Mouse (Mus musculus): ENCODE results near the gene Cacna1a. TPM values are rescaled to one million over a fixed set of nuclear protein-coding genes. Genes with fewer than 3 reads are reported as not detected.
A peak's percentile ranks its signal among the peaks of the same experiment; 100 is the strongest.

The Cacna1a gene
- polyA plus RNA-seq, 1 experiment from 2014 or later = 0.15 TPM

DNA sequence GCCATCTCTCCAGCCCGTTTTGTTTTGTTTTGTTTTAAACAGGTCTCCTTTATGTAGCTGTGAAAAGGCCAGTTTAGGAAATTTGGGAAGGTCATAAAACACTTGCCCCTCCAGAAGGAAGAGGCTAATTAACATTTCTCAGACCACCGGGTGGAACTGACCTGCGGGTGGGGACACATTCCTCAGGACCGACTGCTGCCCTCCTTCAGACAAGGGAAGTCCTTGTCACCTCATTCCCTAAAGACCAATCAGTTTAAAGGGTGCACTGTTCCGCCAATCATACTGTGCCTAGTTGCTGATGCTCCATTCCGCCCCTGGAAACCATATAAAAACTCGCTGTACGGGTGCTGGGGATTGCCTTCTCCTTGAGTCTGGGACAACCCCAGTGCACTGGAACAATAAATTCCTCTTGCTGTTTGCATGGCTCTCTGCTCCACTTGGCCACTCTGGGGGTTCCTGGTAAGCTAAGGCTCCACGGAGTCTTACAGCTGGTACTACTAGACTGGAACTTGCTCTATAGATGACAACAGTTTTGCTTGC is 264.9 kb downstream of the Cacna1a start:
- Histone ChIP-seq H3K27me3 (peaks cover 24% of the 10 kb centered on the region), H3K27ac (replicated peaks) (peak overlapping the region; percentile 38; the same call in 1 of the 2 replicates), H3K36me3 (replicated peaks) (no peaks in the 10 kb centered on the region), H3K4me3 (replicated peaks) (0 out of 2 replicates have a peak overlapping the region, but pooled peaks have one; percentile 11), H3K4me1 (replicated peaks) (peaks cover 47% of the 10 kb centered on the region), H3K9me3 (replicated peaks) (no peaks in the 10 kb centered on the region), H3K9ac (no peak overlapping the region; the same call in 1 of the 2 replicates), H3K4me2 (peak overlapping the region; percentile 20)
- no peak for ATAC-seq (ENCODE audit: insufficient read depth)
- WGBS (ENCODE audit: insufficient replicate concordance) = 54% methylated on average over 9 of the region's 9 CpGs

GRCm38 (mm10) chr8:84654597-84654996 is 266.4 kb downstream of the Cacna1a start:
- no peak for ATAC-seq (ENCODE audit: insufficient read depth)
- H3K4me3 ChIP-seq (replicated peaks) = no peak overlapping the region
- peaks cover 57% of the 10 kb centered on the region for H3K4me1 ChIP-seq (replicated peaks)
- H3K27me3 ChIP-seq = peaks cover 24% of the 10 kb centered on the region
- no peaks in the 10 kb centered on the region for H3K9me3 ChIP-seq (replicated peaks)
- H3K36me3 ChIP-seq (replicated peaks) = no peaks in the 10 kb centered on the region
- H3K4me2 ChIP-seq = no peak overlapping the region
- no peak overlapping the region for H3K27ac ChIP-seq (replicated peaks)
- WGBS (ENCODE audit: insufficient replicate concordance) = 35% methylated on average over 4 of the region's 4 CpGs
- H3K9ac ChIP-seq = no peak overlapping the region

- Histone ChIP-seq H3K9ac (peak overlapping the region; percentile 54; the same call in 1 of the 2 replicates), H3K4me2 (peak overlapping the region; percentile 90), H3K4me1 (replicated peaks) (peaks cover 62% of the 10 kb centered on the region), H3K9me3 (replicated peaks) (no peaks in the 10 kb centered on the region), H3K4me3 (replicated peaks) (peak overlapping the region; percentile 52), H3K27me3 (peaks cover 24% of the 10 kb centered on the region), H3K27ac (replicated peaks) (peak overlapping the region; percentile 72), H3K36me3 (replicated peaks) (no peaks in the 10 kb centered on the region)
- ATAC-seq (ENCODE audit: insufficient read depth) = 0 out of 2 replicates have a peak, but pooled peaks have one; percentile 13
- 7% methylated on average over 15 of the region's 15 CpGs for WGBS (ENCODE audit: insufficient replicate concordance)
Observed at GRCm38 (mm10) chr8:84655336-84656190, 267.3 kb downstream of the Cacna1a start.

DNA sequence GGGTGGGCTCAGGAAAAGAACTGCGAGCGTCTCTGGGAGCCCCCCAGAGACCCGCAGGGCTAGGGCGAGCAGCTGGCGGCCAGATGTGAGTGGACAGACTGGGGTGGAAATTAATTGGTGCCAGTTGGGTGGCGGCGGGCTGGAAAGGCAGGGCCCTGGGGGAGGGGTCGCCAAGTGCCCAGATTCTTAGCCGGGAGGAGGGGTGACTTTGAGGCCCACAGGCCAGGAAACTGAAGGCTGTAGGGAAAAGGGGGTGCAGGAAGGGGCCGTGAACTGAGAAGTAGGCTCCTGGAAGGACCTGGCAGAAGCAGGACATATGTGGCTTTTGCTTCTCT is 267.9 kb downstream of the Cacna1a start:
- peak overlapping the region; percentile 90 for H3K4me2 ChIP-seq
- no peaks in the 10 kb centered on the region for H3K9me3 ChIP-seq (replicated peaks)
- peak overlapping the region; percentile 54 for H3K9ac ChIP-seq
- 4% methylated on average over 10 of the region's 10 CpGs for WGBS (ENCODE audit: insufficient replicate concordance)
- H3K27ac ChIP-seq (replicated peaks) = peak overlapping the region; percentile 72
- ATAC-seq (ENCODE audit: insufficient read depth) = no peak
- peak overlapping the region; percentile 52 for H3K4me3 ChIP-seq (replicated peaks)
- H3K27me3 ChIP-seq = peaks cover 24% of the 10 kb centered on the region
- H3K36me3 ChIP-seq (replicated peaks) = no peaks in the 10 kb centered on the region
- H3K4me1 ChIP-seq (replicated peaks) = peaks cover 68% of the 10 kb centered on the region

DNA sequence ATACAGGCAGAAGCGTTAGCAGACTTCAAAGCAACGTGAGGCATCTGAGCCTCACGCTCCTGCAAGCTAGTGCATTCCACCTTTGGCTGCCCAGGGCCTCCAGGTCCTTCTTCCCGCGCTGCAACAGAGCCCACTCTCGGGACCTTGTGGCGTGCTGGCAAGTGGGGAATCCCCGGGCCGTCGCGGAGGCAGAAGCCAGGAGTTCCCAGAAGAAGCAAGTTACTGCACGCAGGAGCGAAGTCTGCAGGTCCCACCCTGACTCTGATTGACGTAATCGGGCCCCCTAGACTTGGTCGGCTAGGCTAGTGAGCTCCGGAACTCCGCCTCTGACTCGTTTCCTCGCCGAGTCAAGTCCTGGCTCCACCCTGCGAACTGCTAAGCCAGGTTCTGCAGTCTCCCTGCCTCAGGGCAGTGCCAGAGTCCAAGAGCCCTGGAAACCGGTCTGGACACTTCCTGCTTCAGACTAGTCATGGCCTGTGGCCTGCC is 268.4 kb downstream of the Cacna1a start:
- peak overlapping the region; percentile 90 for H3K4me2 ChIP-seq
- peaks cover 73% of the 10 kb centered on the region for H3K4me1 ChIP-seq (replicated peaks)
- H3K4me3 ChIP-seq (replicated peaks) = peak overlapping the region; percentile 52
- H3K9me3 ChIP-seq (replicated peaks) = no peaks in the 10 kb centered on the region
- H3K9ac ChIP-seq = peak overlapping the region; percentile 54
- WGBS (ENCODE audit: insufficient replicate concordance) = under 1% methylated on average over 23 of the region's 23 CpGs
- H3K27me3 ChIP-seq = peaks cover 24% of the 10 kb centered on the region
- no peaks in the 10 kb centered on the region for H3K36me3 ChIP-seq (replicated peaks)
- ATAC-seq (ENCODE audit: insufficient read depth) = peak; percentile 50
- H3K27ac ChIP-seq (replicated peaks) = peak overlapping the region; percentile 72

DNA sequence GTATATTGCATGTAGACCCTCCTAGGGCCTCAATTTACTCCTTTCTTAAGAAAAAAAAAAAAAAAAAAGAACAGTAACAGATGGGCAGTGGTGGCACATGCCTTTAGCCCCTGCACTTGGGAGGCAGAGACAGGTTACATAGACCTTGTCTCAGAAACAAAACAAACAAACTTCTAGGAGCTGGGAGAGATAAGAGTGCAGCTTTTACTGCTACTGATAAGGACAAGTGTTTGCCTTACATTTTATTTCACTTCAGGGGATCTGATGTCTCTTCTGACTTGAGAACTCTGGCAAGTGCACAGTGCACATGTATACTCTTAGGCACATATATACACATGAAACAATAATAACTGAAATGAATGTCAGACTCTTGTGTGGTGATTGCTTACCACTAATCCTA is 269.0 kb downstream of the Cacna1a start:
- Histone ChIP-seq H3K9ac (peak overlapping the region; percentile 54), H3K27ac (replicated peaks) (peak overlapping the region; percentile 72), H3K4me2 (peak overlapping the region; percentile 90), H3K4me3 (replicated peaks) (peak overlapping the region; percentile 52; the same call in 1 of the 2 replicates), H3K9me3 (replicated peaks) (no peaks in the 10 kb centered on the region), H3K27me3 (peaks cover 24% of the 10 kb centered on the region), H3K36me3 (replicated peaks) (no peaks in the 10 kb centered on the region), H3K4me1 (replicated peaks) (peaks cover 78% of the 10 kb centered on the region)
- ATAC-seq (ENCODE audit: insufficient read depth) = no peak

DNA sequence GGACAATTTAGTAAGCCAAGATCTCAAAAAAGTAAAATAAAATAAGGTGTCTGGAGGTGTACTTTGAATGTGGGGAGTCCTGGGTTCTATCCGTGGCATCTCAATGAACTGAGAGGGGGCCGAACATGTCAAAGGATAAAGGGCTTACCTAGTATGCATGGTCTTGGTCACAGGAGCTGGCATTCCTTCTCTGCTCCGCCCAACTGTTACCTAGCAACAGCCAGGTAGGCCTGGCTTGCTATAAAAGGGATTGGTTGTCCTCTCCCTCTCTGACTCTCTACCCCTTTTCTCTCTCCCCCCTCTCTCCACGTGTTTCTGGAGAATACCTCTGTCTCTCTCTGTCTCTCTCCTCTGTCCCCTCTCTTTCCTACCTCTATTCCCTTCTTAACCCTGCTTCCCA is 269.4 kb downstream of the Cacna1a start:
- ATAC-seq (ENCODE audit: insufficient read depth) = no peak
- H3K4me3 ChIP-seq (replicated peaks) = no peak overlapping the region
- no peak overlapping the region for H3K9ac ChIP-seq
- no peaks in the 10 kb centered on the region for H3K9me3 ChIP-seq (replicated peaks)
- H3K27me3 ChIP-seq = peaks cover 24% of the 10 kb centered on the region
- H3K4me2 ChIP-seq = peak overlapping the region; percentile 90
- peaks cover 83% of the 10 kb centered on the region for H3K4me1 ChIP-seq (replicated peaks)
- H3K27ac ChIP-seq (replicated peaks) = peak overlapping the region; percentile 72
- no peaks in the 10 kb centered on the region for H3K36me3 ChIP-seq (replicated peaks)
- WGBS (ENCODE audit: insufficient replicate concordance) = 54% methylated on average over 4 of the region's 4 CpGs

DNA sequence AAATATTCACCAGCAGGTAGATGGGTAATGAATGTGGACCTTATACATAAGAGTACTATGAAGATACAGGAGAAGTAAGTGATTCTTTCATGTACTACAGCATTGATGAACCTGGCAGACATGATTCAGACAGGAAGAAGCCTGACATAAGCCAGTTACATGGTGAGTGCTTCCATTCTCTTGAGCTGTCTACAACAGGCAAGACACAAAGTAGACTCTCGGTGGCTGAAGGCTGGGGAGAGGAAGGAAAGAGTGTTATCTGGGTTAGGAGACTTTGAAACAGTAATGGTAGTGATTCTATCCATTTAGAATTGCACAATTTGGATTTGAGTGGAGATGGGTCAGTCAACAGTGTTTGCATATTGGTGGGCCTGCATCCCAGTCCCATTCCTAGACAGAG is 270.7 kb downstream of the Cacna1a start:
- H3K27me3 ChIP-seq = peaks cover 24% of the 10 kb centered on the region
- H3K9me3 ChIP-seq (replicated peaks) = no peaks in the 10 kb centered on the region
- 0 out of 2 replicates have a peak overlapping the region, but pooled peaks have one; percentile 96 for H3K27ac ChIP-seq (replicated peaks)
- no peak overlapping the region for H3K4me2 ChIP-seq
- no peak for ATAC-seq (ENCODE audit: insufficient read depth)
- H3K9ac ChIP-seq = no peak overlapping the region
- H3K36me3 ChIP-seq (replicated peaks) = no peaks in the 10 kb centered on the region
- H3K4me1 ChIP-seq (replicated peaks) = peaks cover 87% of the 10 kb centered on the region
- WGBS (ENCODE audit: insufficient replicate concordance) = 13% methylated on average over 1 of the region's 1 CpGs
- H3K4me3 ChIP-seq (replicated peaks) = no peak overlapping the region

DNA sequence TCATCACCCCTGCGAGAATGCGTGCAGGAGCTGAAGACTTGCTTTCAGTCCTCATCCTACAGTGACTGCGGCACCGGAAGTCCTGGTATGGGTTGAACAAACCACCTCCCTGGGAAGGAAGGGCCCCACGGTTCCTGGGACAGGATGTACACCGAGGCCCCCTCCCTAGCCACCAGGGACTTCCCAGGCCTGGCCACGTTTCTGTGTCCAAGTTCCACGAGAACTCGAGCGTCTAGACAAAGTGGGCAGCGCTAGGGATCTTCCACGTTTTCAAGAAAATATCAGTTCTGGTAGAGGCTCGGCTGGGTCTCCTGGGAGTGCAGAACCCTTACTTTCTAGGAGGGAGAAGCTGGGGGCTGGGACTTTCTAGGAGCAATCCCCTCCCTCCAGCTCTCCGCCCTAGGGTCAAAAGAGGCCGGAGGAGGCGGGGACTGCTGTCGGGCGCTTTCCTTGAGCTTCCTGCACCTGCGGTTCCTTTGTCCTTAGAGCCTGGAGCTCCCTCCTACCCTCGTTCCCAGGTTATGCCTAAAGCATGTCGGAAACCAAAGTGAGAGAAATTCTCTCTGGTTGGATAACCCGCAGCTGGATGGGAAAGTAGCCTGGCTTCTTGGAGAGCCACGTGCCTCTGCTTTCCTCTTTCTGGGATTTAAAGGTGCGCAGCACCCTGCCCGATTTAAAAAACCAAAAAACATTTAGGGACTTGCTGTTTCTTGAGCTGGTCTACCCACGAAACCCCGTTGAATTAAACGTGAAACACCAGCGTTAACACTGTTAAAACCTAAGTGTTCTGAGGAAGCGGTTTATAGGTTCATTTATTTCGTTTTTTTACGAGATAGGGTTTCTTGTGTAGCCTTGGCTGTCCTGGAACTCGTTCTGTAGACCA is 271.9 kb downstream of the Cacna1a start:
- H3K9ac ChIP-seq = peak overlapping the region; percentile 84
- H3K27ac ChIP-seq (replicated peaks) = peak overlapping the region; percentile 96
- no peaks in the 10 kb centered on the region for H3K9me3 ChIP-seq (replicated peaks)
- no peak for ATAC-seq (ENCODE audit: insufficient read depth)
- 2% methylated on average over 33 of the region's 33 CpGs for WGBS (ENCODE audit: insufficient replicate concordance)
- H3K4me1 ChIP-seq (replicated peaks) = peaks cover 83% of the 10 kb centered on the region
- peak overlapping the region; percentile 76 for H3K4me3 ChIP-seq (replicated peaks)
- no peaks in the 10 kb centered on the region for H3K36me3 ChIP-seq (replicated peaks)
- peak overlapping the region; percentile 99 for H3K4me2 ChIP-seq
- peaks cover 14% of the 10 kb centered on the region for H3K27me3 ChIP-seq

GRCm38 (mm10) chr8:84660819-84661457 is 272.7 kb downstream of the Cacna1a start:
- Histone ChIP-seq H3K4me2 (peak overlapping the region; percentile 99), H3K4me1 (replicated peaks) (peaks cover 84% of the 10 kb centered on the region), H3K4me3 (replicated peaks) (peak overlapping the region; percentile 76), H3K36me3 (replicated peaks) (no peaks in the 10 kb centered on the region), H3K27me3 (peaks cover 7% of the 10 kb centered on the region; the same call in 1 of the 2 replicates), H3K9me3 (replicated peaks) (no peaks in the 10 kb centered on the region), H3K9ac (peak overlapping the region; percentile 84), H3K27ac (replicated peaks) (peak overlapping the region; percentile 96)
- WGBS (ENCODE audit: insufficient replicate concordance) = under 1% methylated on average over 20 of the region's 20 CpGs
- ATAC-seq (ENCODE audit: insufficient read depth) = no peak

All from liver, embryonic 15.5 days (tissue).